Mouse (Mus musculus): ENCODE measurements at regions not wholly inside any gene's neighbourhood (a gene's known extent, or its start where the extent isn't known, plus 50 kb on each side); places are given as distances from the start of the nearest gene placed in this dataset.
A peak's percentile ranks its signal among the peaks of the same experiment; 100 is the strongest.

DNA sequence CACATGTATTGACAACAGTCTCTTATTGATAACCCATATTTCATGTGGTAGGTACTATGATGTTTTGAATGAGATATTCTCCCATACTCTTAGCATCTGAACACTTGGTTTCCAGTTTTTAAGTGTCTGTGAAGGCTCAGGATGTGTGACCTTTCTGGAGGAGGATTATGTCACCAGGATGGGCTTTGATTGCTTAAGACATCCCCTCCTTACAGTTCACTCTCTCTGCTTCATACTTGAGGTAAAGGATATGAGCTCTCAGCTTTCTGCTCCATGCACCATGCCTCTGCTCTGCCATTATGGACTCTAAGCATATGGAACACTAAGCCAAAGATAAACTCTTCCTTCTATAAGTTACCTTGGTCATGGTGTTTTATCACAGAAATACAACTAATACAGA lies 263.8 kb upstream of the Cpeb2 start:
- Histone ChIP-seq H3K27ac (no peak overlapping the region), H3K9ac (ENCODE audit: low read depth, low read length) (no peak overlapping the region), H3K4me1 (replicated peaks; ENCODE audit: insufficient read depth, low read length) (no peaks in the 10 kb centered on the region), H3K4me3 (replicated peaks; ENCODE audit: low read depth, low read length) (no peak overlapping the region), H3K4me2 (ENCODE audit: low read length) (no peak overlapping the region), H3K9me3 (replicated peaks; ENCODE audit: low read length) (no peaks in the 10 kb centered on the region), H3K27me3 (ENCODE audit: insufficient read depth, low read length) (no peaks in the 10 kb centered on the region), H3K36me3 (ENCODE audit: insufficient read depth, low read length) (no peaks in the 10 kb centered on the region)
- TF ChIP-seq CTCF (IDR thresholded peaks at IDR 0.05; ENCODE audit: low read depth): no peak
- ATAC-seq (replicated peaks; ENCODE audit: low FRiP score, low read depth) (no peak), DNase-seq (ENCODE audit: low spot score) (no peak)

- DNase-seq (ENCODE audit: low spot score) (no peak), ATAC-seq (replicated peaks; ENCODE audit: low FRiP score, low read depth) (no peak)
- H3K36me3 ChIP-seq (ENCODE audit: insufficient read depth, low read length): no peaks in the 10 kb centered on the region
- H3K4me1 ChIP-seq (replicated peaks; ENCODE audit: insufficient read depth, low read length): no peaks in the 10 kb centered on the region
- no peak overlapping the region for H3K27ac ChIP-seq
- H3K9ac ChIP-seq (ENCODE audit: low read depth, low read length): no peak overlapping the region
- no peak overlapping the region for H3K4me2 ChIP-seq (ENCODE audit: low read length)
- WGBS: 59% methylated on average over 3 of the region's 3 CpGs
- H3K4me3 ChIP-seq (replicated peaks; ENCODE audit: low read depth, low read length): no peak overlapping the region
- H3K9me3 ChIP-seq (replicated peaks; ENCODE audit: low read length): no peaks in the 10 kb centered on the region
- no peaks in the 10 kb centered on the region for H3K27me3 ChIP-seq (ENCODE audit: insufficient read depth, low read length)
- TF ChIP-seq CTCF (IDR thresholded peaks at IDR 0.05; ENCODE audit: low read depth): no peak
Measured at GRCm38 (mm10) chr5:42969621-42970020, 263.3 kb upstream of the Cpeb2 start.

GRCm38 (mm10) chr5:42977108-42977507 lies 255.9 kb upstream of the Cpeb2 start:
- no peaks in the 10 kb centered on the region for H3K27me3 ChIP-seq (ENCODE audit: insufficient read depth, low read length)
- WGBS: 81% methylated on average over 4 of the region's 4 CpGs
- DNase-seq (ENCODE audit: low spot score): no peak

DNA sequence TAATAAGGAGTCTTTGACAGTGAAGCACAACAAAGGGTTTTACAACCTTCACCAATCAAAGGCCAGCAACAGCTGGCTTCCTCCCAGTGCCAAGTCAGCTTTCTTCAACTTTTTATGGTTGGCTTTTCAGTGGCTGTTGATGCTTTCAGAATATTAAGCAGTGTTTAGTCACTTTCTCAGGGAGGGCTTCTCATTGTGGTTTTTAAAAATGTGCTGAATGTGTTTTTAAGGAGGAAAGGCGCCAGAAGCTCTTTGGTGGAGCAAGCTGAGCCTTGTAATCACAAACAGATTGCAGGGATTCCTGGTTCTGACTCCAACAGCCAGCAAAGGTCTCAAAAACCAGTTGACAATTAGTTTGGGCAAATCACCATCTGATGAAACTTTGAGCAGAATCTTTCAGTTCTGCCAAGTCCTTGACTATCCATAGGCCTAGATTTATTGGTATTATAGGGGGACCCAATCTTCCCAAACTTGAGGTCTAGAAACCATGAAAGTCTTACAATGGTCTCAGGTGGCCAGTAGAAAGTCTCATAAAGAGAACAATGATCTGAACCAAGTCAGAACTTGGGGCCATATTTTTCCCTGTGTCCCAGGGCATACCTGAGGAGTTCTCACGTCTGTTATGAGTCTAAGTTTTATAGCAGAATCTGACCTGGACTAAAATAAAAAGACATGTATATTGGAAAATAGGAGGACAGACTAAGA lies 251.9 kb upstream of the Cpeb2 start:
- Histone ChIP-seq H3K4me2 (ENCODE audit: low read length) (no peak overlapping the region), H3K9ac (ENCODE audit: low read depth, low read length) (no peak overlapping the region), H3K9me3 (replicated peaks; ENCODE audit: low read length) (no peaks in the 10 kb centered on the region), H3K36me3 (ENCODE audit: insufficient read depth, low read length) (no peaks in the 10 kb centered on the region), H3K27ac (no peak overlapping the region), H3K4me1 (replicated peaks; ENCODE audit: insufficient read depth, low read length) (no peaks in the 10 kb centered on the region), H3K27me3 (ENCODE audit: insufficient read depth, low read length) (no peaks in the 10 kb centered on the region), H3K4me3 (replicated peaks; ENCODE audit: low read depth, low read length) (no peak overlapping the region)
- ATAC-seq (replicated peaks; ENCODE audit: low FRiP score, low read depth): no peak
- peak; percentile 8 for DNase-seq (ENCODE audit: low spot score)
- 48% methylated on average over 2 of the region's 2 CpGs for WGBS
- no peak for TF ChIP-seq CTCF (IDR thresholded peaks at IDR 0.05; ENCODE audit: low read depth)

More at GRCm38 (mm10) chr5:42977108-42977507, 255.9 kb upstream of the Cpeb2 start:
- Histone ChIP-seq H3K9me3 (replicated peaks; ENCODE audit: low read length) (no peaks in the 10 kb centered on the region), H3K36me3 (ENCODE audit: insufficient read depth, low read length) (no peaks in the 10 kb centered on the region), H3K4me2 (ENCODE audit: low read length) (no peak overlapping the region), H3K27ac (no peak overlapping the region), H3K9ac (ENCODE audit: low read depth, low read length) (no peak overlapping the region), H3K4me1 (replicated peaks; ENCODE audit: insufficient read depth, low read length) (no peaks in the 10 kb centered on the region), H3K4me3 (replicated peaks; ENCODE audit: low read depth, low read length) (no peak overlapping the region)
- no peak for ATAC-seq (replicated peaks; ENCODE audit: low FRiP score, low read depth)
- no peak for TF ChIP-seq CTCF (IDR thresholded peaks at IDR 0.05; ENCODE audit: low read depth)

GRCm38 (mm10) chr5:42986203-42986602 lies 246.8 kb upstream of the Cpeb2 start:
- Histone ChIP-seq H3K4me3 (replicated peaks; ENCODE audit: low read depth, low read length) (no peak overlapping the region), H3K9me3 (replicated peaks; ENCODE audit: low read length) (no peaks in the 10 kb centered on the region), H3K27me3 (ENCODE audit: insufficient read depth, low read length) (no peaks in the 10 kb centered on the region), H3K27ac (no peak overlapping the region), H3K36me3 (ENCODE audit: insufficient read depth, low read length) (no peaks in the 10 kb centered on the region), H3K9ac (ENCODE audit: low read depth, low read length) (no peak overlapping the region), H3K4me2 (ENCODE audit: low read length) (no peak overlapping the region), H3K4me1 (replicated peaks; ENCODE audit: insufficient read depth, low read length) (no peaks in the 10 kb centered on the region)
- WGBS: 76% methylated on average over 4 of the region's 4 CpGs
- DNase-seq (ENCODE audit: low spot score) (no peak), ATAC-seq (replicated peaks; ENCODE audit: low FRiP score, low read depth) (no peak)
- TF ChIP-seq CTCF (IDR thresholded peaks at IDR 0.05; ENCODE audit: low read depth): no peak

DNA sequence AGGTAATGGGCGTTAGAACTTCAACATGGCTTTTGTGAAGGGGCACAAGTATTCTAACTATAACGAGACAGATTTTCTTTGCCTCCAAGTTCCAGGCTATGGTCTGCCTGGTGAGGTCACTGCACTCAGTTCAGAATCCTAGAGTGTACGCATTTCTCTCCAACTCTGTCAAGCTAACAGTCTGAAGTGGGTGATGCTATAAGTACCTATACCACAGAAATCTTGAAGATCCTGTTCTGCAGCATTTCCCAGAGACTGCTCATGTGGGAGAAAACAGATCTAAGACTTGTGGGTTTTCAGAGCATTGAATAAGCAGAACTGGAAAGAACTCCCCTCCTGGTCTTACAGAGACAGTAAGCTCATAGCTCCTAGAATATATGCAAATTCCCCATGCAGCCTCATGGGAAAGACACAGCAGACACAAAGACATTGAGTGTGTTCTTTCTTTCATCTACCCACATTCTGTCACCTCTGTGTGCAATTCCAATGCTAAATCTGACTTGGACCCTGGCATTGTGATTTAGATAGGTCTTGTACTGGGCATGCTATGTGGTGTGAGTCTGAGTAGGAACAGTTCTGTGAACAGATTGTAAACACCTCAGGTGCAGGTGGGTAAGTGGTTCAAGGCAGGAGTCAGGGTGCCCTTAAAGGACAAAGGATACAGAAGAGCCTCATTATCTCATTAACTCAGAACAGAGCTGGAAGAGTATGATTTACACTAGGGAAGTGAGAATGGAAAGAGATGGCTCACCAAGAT lies 245.1 kb upstream of the Cpeb2 start:
- no peaks in the 10 kb centered on the region for H3K36me3 ChIP-seq (ENCODE audit: insufficient read depth, low read length)
- H3K4me1 ChIP-seq (replicated peaks; ENCODE audit: insufficient read depth, low read length): no peaks in the 10 kb centered on the region
- ATAC-seq (replicated peaks; ENCODE audit: low FRiP score, low read depth) (no peak), DNase-seq (ENCODE audit: low spot score) (no peak)
- no peak overlapping the region for H3K9ac ChIP-seq (ENCODE audit: low read depth, low read length)
- 77% methylated on average over 3 of the region's 3 CpGs for WGBS
- no peak overlapping the region for H3K27ac ChIP-seq
- no peak overlapping the region for H3K4me2 ChIP-seq (ENCODE audit: low read length)
- no peaks in the 10 kb centered on the region for H3K27me3 ChIP-seq (ENCODE audit: insufficient read depth, low read length)
- H3K4me3 ChIP-seq (replicated peaks; ENCODE audit: low read depth, low read length): no peak overlapping the region
- no peak for TF ChIP-seq CTCF (IDR thresholded peaks at IDR 0.05; ENCODE audit: low read depth)
- no peaks in the 10 kb centered on the region for H3K9me3 ChIP-seq (replicated peaks; ENCODE audit: low read length)

Data from kidney, postnatal 0 days (tissue).